Mouse (Mus musculus) adrenal gland, postnatal 4 days (tissue): ENCODE measurements around the gene Gm3336. TPM values are rescaled to one million over a fixed set of nuclear protein-coding genes. Genes with fewer than 3 reads are reported as not detected.

Source experiments
- DNase-seq, 2 experiments: peaks; one replicate each; pipeline ENCODE4 v3.0.0; 2021 to 2022; ENCODE audit warnings: low spot score in 2 of 2, mixed read lengths in 2 of 2
- total RNA-seq, 2 experiments: library from RNA; stranded (reverse); gene quantifications; 2 replicates each; pipeline ENCODE4 v1.2.3; 2021

The Gm3336 gene
- total RNA-seq, 2 experiments from 2014 or later = not detected

GRCm38 (mm10) chr8:70746676-70747075 is 28.3 kb downstream of the Gm3336 start:
- no peak for DNase-seq

- no peak for DNase-seq
These were observed 29.0 kb downstream of the Gm3336 start for GRCm38 (mm10) chr8:70747211-70747890.

- no peak for DNase-seq
These were observed 30.1 kb downstream of the Gm3336 start for GRCm38 (mm10) chr8:70748246-70749096.

GRCm38 (mm10) chr8:70749097-70749674 is 30.8 kb downstream of the Gm3336 start:
- no peak for DNase-seq

GRCm38 (mm10) chr8:70750128-70750680 is 31.9 kb downstream of the Gm3336 start:
- DNase-seq = no peak

GRCm38 (mm10) chr8:70752000-70752764 is 33.8 kb downstream of the Gm3336 start:
- no peak for DNase-seq

- no peak for DNase-seq
These were observed 34.8 kb downstream of the Gm3336 start for GRCm38 (mm10) chr8:70753151-70753550.

GRCm38 (mm10) chr8:70754043-70754870 is 35.9 kb downstream of the Gm3336 start, which contains the start of gene Rab3a:
Gene Rab3a (plus strand): TSS chr8:70754679.
- peak; percentile 80 to 90 for DNase-seq

DNA sequence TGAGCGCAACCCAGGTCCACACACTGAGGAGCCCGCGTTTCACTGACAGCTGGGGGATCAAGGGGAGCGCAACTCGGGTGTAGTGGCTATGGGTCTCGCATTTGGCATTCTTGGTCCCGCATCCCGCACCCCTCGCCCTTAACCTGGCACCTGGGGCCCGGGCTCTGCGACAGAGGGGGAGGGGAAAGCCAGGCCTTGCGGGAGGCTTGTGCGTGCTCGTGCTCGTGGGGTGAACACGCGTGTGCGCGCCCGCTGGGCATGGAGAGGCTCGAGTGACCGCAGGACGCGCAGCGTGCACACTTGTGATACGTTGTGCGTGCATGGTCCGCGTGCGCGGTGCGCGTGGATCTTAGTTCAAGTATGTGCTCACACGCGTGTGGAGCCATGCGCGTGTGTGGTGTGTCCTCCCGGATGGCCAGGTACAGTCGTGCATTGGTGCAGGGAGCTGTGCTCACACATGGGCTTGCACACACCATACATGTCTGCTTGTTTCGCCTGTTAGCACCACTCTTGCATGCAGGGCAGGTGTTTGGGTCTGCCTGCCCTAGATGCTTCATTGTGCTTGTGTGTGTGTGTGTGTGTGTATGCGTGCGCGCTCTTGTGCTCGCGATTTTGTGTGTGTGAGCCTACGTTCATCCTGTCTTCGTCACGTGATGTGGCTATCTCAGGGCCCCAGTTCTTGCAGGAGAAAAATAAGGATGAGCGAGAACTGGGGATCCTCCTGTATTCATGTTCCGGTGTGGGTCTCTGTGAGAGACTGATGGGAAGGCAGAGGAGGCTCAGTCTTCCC is 36.7 kb downstream of the Gm3336 start:
- no peak for DNase-seq

DNA sequence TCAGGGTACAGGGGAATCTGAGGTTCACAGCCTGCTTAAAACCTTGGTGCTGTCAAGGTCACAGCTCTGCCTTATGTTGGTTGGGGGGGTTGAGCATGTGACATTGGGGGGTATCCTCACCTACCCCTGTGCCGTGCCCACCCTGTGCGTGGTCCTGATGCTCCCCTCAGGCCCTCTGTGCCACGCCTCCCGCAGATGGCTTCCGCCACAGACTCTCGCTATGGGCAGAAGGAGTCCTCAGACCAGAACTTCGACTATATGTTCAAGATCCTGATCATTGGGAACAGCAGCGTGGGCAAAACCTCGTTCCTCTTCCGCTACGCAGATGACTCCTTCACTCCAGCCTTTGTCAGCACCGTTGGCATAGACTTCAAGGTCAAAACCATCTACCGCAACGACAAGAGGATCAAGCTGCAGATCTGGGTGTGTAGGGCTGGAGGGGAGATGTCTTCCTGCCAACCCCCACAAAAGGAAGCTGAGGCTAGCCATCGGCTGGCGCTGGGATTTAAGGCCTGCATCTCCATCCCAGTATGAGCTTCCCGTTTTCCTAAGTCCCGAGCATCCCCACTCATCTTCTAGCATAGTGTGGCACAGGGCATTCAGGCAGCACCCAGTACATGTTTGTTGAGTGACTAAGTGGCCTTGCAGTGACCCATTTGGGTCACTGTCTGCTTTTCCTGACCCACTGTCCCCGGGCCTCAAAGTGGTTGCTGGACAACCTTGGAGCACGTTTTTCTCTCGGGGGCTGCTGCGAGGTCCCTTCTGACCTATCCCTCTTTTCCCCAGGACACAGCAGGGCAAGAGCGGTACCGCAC is 37.5 kb downstream of the Gm3336 start:
- DNase-seq = no peak

DNA sequence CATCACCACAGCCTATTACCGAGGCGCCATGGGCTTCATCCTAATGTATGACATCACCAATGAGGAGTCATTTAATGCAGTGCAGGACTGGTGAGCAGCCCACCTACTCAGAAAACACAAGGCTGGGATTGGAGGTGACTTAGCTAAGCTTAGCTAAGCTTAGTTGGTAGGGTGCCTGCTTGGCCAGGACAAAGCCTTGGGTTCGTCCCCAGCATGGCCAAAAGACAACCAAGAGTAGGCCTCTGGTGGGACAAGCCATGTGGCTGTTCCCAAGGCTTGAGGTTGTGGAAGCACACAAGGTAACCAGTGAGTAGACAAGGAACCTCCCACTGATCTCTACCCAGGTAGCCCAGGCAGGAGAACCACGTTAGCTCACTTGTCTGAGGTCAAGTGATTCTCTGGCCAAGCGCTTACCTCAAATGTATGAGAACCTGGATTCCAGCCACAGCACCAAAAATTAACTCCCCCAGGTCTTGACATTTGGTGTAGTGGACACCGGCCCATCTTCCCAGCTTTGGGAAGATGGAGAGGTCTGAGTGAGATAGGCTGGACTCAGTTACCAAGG is 38.2 kb downstream of the Gm3336 start:
- DNase-seq = no peak

DNA sequence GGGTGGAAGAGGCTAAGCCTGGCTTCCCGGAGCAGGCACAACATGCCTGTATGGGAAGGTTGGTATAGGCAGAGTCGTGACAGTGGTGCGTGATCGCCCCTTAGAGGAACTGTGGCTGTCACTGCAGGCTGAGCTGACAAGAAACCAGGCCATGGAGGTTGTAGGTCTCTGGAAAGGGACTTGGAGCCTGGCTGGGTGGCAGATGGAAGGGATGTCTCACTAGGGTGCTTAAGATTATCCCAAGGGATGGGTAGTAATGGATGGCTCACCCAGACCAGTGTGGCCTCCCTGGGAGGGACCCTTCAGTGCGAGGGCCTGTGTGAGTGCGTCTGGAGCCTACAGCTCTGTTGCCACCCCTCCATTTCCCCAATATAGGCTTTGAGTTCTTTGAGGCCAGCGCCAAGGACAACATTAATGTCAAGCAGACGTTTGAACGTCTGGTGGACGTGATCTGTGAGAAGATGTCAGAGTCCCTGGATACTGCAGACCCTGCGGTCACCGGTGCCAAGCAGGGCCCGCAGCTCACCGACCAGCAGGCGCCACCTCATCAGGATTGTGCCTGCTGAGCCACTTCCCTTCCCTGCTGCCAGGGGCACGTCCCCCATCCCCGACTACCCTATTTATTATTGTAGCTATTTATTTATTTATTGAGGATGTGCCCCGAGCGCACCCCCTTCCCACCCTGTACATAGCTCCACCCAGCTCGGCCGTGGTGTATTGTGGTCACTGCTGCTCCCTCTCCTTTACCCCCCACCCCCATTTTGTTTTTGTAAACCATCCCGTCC is 39.4 kb downstream of the Gm3336 start:
- DNase-seq = no peak

DNA sequence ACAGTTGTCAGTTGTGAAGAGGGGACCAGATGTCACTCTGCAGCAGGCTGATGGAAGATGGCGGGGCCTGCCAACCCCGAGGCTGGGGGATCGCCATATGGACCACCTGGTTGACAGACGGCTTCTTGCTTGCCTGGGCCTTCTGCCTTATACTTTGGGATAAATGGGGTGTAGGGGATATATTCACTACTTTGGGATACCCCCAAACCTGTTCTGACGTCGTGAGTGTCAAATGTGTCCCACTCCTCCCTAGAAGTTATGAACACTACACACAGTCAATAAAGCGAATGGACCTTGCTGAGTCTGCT is 39.9 kb downstream of the Gm3336 start:
- no peak for DNase-seq

DNA sequence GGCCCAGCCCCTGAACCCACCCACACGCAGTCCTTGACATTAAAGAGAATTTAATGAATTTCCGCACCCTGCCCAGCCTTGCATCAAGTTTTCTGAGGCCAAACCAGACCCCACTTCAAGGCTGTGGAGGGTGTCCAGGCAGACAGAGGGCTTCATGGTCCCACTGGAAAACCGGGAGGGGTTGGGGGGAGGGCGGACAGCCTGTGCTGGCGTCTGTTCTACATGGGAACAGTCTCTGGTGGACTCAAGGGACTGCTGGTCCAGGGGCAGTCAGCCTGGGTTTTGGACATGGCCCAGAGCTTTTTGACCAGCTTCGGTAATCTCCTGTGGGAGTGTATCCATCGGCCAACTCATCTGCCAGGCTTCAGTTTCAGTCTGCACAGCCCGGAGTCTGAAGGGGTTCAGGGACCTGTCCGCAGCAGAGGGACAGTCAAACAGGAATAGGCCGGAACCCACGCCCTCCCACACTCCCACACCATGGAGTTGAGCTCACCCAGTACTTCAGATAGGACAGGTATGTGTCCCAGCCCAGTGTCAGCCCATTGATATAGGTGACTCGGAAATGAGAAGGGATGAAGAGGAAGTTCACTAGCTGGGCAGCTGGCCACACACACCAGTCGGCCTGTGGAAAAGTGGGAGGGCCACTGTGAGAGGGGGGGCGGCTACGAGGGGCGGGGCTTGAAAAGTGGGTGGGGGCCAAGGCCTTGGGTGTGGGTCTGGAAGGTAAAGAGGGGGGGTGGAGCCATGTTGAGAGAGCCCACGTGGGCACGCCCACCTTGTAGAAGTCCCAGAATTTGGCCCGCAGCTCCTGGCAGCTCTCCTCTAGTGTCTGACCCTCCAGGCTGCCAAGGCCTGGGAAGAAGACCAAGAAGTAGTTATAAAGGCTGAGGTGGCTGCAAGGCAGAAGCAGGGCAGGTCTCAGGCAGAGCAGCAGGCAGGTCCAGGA is 40.5 kb downstream of the Gm3336 start:
- DNase-seq = no peak

GRCm38 (mm10) chr8:70760350-70760749 is 42.0 kb downstream of the Gm3336 start:
- DNase-seq = no peak

GRCm38 (mm10) chr8:70760775-70761406 is 42.5 kb downstream of the Gm3336 start, which contains the start of gene Mpv17l2:
Gene Mpv17l2 (minus strand): TSS chr8:70760946.
- DNase-seq = peak; percentile 64 to 87
